Mouse (Mus musculus) layer of hippocampus, adult 9-11 months (tissue): ENCODE measurements around the gene Zbtb37.
"Not testable (repeated sequence)": the region's sequence is repeated elsewhere in the genome, so short reads cannot be mapped to it uniquely, and the experiment has no call there.

Experiments used
- DNase-seq: peaks from one replicate; pipeline ENCODE4 v3.0.0; 2022

Gene Zbtb37

GRCm38 (mm10) chr1:161031881-161032280 lies 2.8 kb downstream of the Zbtb37 start:
- DNase-seq, result no peak

DNA sequence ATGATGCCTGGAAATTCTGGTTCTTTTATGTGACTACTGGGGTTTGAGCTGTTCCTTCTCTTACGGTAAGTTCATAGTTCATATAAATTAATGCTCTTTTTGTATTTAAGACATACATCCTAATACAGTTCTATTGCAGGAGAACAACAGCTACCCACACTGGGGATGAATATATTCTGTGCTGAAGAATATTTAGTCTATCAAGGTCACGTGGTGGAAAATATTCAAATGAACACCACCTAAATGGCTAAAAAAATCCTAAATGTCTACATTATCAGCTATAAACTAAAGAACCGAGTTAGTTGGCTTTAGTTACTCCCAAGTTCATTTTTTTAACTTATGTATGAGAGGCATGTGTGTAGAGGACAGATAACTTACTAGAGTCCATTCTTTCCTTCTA lies 4.6 kb downstream of the Zbtb37 start:
- DNase-seq, result no peak

DNA sequence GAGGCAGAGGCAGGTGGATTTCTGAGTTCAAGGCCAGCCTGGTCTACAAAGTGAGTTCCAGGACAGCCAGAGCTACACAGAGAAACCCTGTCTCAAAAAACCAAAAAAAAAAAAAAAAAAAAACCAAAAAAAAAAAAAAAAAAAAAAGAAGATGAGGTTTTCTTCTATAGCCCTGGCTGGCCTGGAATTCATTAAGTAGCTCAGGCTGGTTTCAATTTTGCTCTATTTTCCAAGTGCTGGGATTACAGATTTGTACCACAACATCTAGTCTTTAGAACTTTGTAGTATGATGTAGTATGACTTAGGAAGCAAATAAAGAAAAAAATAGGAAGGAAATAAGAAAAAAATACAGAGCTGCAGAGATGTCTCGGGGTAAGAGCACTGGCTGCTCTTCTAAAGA lies 6.2 kb downstream of the Zbtb37 start:
- not testable (repeated sequence) for DNase-seq

DNA sequence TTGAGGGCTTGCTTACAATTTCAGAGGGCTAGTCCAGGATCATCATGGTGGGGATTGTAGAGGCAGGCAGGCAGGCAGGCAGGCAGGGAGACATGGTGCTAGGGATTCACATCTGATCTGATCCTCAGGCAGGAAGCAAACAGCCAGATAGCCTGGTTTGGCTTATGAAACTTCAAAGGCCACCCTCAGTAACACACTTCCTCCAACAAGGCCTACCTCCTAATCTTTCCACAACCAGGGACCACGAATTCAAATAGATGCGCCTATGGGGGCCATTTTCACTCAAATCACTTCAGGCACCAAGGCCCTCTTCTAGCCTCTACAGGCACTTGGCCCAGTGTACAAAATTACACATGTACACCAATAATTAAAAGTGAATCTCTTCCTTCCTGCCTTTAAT lies 7.5 kb downstream of the Zbtb37 start:
- no peak for DNase-seq

DNA sequence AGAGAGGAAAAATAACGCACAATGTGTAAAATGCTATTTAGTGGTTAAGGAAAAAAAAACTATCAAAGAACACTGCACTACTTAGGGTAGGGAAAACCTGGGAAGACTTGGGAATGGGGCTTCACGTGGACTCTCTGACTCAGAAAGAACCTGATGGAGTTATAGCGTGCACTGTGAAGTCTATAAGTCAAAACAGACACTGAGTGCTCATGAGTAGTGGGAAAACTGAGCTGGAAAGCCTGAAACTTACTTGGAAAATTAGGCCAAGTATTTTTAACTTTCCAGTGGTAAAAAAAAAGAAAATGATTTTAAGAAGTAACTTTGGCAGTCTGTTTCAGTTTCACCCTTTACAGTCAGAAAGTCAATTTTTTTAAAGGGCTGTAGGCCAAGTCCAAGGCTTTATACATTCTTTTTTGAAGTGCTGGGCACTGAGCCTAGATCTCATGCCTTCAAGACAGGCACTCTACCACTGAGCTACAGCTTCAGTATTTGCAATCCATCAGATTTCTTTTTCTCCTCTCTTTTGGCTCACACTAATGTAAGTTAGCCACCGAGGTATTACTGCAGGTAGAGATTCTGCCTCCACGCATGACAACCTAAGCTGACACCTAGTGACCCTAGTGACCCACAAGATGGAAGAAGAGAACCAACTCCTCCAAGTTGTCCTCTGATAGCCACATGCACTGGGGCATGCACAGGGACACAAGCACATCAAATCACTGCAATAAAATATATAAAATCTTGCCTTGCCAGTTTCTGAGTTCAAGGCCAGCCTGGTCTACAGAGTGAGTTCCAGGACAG lies 9.0 kb downstream of the Zbtb37 start:
- DNase-seq, result no peak

DNA sequence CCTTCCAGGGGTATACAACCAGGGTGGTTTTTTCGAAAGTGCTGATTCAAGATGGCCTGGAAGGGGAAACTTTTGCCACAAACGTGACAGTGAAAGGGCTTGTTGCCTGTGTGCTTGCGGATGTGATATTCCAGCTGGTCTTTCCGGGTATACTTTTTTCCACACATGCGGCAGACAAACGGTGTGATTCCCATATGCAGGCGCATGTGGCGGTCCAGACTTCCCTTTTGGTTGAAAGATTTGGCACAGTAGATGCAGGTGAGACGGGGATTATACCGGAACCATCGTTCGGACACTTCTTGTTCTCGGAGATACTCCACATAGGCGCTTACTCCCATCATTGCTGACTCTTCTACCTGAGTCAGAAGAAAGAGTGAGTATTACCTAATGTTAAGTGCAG lies 14.6 kb downstream of the Zbtb37 start:
- no peak for DNase-seq

DNA sequence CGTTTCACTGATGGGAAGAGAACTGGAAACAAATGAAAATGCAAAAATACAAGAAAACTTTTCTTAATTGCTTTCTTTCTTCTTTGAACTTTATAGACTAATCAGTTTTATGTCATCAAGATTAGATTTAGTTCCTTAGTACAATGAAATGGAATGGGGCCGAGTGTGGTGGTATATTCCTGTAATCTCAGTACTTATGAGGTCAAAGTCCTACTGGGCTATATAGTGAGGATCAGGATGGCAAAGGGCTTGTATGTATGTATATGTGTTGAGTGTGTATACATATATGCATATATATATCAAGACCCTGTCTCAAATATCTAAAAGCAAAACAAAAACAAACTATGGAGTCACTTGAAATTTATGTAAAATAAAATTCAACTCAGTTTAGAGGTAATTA lies 18.3 kb downstream of the Zbtb37 start:
- DNase-seq, result no peak

- DNase-seq, result no peak
Measured at GRCm38 (mm10) chr1:161010436-161010835, 24.2 kb downstream of the Zbtb37 start.

DNA sequence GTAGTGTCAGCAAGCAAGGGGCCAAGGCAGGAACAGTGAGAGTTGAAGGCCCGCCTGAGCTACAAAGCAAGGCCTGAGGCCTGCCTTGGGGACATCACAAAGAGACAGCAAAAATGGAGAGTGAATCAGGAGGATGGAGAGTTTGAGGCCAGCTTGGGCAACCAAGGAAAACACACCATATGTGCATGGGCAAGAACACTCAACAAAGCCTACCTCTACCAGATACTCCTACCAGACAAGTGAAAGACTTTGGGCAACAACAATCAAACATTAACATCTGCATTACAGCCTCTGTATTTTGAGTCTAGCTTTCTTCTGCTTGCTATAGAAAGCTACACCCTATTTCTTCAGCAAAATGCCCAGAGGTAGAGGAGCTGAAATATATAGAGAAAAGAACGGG lies 26.6 kb downstream of the Zbtb37 start:
- no peak for DNase-seq

- no peak for DNase-seq
Measured at GRCm38 (mm10) chr1:161006471-161006870, 28.2 kb downstream of the Zbtb37 start.

DNA sequence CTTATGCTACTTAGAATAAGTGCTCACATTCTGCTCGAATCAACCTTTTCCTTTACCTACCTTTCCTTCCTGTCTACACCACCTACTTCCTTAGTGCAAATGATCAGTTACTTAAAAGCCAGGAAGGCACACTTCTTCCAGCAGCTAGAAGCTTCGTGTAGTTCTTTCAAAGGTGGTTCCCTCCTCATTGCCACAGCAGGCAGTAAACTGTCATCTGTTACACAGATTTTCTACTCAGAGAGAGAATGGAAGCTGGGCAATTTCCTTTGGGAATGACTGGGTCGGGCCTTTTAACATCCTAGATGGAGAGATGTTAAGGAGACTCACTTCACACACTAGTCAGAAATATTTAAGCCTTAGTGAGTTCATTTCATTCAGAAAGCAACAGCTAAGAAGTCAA lies 29.1 kb downstream of the Zbtb37 start:
- DNase-seq, result no peak

GRCm38 (mm10) chr1:161004942-161005341 lies 29.7 kb downstream of the Zbtb37 start:
- no peak for DNase-seq

DNA sequence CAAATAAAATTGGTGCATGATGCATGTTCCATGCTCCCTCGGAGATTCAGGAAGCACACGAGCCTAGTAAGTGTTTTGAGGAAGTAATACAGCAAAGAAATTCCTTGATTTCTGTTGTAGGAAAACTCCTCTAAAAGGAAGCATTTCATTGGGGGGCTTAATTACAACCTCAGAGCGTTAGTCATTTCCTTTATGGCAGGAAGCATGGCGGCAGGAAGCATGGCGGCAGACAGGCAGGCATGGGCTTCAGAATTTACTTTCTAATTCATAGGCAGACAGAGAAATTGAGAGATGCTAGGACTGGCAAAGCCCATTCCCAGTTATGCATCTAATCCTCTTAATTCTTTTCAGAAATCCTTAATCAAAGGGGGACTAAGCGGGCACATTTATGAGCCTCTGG lies 40.8 kb downstream of the Zbtb37 start:
- DNase-seq, result no peak

- no peak for DNase-seq
Measured at GRCm38 (mm10) chr1:160989395-160989794, 45.3 kb downstream of the Zbtb37 start.

- no peak for DNase-seq
Measured at GRCm38 (mm10) chr1:160986881-160987635, 47.6 kb downstream of the Zbtb37 start.

GRCm38 (mm10) chr1:160985477-160985876 lies 49.2 kb downstream of the Zbtb37 start:
- no peak for DNase-seq

DNA sequence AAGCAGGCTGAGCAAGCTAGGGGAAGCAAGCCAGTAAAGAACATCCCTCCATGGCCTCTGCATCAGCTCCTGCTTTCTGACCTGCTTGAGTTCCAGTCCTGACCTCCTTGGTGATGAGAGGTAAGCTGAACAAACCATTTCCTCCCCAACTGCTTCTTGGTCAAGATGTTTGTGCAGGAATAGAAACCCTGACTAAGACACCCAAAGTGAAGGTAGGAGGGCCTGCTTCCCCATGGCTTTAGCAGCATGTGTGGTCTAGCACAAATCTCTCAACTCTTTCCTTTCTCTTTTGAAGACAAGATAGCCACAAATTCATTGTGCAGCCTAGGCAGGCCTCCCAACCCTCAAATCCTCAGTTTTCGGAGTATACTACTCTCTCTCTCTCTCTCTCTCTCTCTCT lies 49.9 kb downstream of the Zbtb37 start:
- not testable (repeated sequence) for DNase-seq

DNA sequence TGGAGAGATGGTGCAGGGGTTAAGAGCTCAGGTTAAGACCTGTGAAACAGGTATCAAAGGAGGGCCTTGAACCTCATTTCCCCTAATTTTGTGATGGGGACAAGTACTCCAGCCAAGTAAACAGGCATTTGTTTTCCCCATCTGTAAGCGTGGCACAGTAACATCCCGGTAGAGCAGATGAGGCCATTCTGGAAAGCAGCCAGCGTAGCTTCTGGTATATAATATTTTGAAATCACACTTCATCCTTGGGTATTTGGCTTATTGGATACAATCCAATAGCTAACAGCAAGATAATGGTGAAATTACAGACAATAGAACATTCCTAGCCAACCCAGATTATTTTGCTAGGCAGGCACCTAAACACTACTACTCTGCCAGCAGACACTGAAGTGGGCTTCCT lies 51.8 kb downstream of the Zbtb37 start:
- no peak for DNase-seq

DNA sequence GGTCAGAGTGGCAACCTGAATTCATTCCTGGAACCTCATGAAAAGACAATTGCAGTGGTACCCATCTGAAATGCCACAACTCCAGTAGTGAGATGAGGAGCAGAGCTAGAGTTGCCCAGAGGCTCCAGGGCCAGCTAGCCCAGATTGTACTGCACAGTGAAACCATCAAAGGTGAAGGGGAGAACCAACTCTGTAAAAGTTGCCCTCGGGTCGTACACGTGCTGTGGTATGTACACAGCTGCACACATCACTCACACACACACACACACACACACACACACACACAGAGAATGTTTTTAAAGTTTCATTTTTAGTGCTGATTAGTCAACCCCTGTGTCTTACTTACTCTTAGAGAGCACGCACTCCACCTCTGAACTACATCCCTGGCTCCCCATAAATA lies 53.3 kb downstream of the Zbtb37 start:
- no peak for DNase-seq

DNA sequence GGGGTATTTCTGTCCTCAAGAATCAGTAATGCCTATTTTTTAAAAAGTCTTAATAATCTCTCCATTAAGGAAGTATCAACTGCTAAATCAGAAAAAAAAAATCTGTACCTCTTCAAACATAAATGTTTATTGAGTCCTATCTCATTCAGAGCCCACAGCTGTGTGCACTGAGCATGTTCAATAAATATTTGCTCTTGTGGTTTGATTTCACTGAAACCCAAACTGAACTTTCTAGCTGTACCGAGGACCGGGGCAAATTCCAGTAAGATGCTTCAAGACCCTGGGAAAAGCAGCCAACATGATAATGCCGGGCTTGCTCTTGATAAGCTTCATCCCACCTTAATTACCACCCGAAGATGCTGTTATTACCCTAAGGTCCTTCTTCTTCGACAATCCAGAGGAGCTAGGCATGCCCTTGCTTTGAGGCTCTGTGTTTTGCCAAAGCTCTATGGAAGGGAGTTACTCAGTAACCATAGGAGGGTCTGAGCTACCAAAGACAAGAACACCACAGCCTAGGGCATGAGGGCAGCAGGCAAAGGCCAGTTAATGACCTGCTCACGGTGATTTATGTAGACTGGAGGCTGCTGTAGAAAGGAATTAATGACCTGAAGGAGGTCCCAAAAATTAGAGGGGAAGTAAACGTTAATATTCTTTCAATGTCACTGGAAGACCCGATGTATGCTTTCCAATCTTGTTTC lies 54.0 kb downstream of the Zbtb37 start:
- no peak for DNase-seq

DNA sequence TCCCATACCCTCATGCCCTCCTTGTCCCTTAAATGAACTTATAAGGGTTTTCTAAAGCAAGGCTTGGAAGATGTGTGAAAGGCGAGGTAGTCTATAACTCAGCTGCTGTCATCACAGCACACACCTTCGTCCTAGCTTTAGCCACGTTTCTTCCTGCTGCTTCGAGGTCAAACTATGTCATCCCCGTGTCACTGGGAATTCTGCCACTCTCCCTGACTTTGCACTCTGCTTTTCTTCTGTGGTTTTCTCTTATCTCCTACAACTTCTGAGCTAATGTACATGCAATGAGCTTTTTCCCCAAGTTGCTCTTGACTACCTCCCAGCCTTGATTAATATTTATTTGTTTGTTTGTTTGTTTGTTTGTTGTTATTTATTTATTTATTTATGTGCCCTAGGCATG lies 54.6 kb downstream of the Zbtb37 start:
- no peak for DNase-seq

DNA sequence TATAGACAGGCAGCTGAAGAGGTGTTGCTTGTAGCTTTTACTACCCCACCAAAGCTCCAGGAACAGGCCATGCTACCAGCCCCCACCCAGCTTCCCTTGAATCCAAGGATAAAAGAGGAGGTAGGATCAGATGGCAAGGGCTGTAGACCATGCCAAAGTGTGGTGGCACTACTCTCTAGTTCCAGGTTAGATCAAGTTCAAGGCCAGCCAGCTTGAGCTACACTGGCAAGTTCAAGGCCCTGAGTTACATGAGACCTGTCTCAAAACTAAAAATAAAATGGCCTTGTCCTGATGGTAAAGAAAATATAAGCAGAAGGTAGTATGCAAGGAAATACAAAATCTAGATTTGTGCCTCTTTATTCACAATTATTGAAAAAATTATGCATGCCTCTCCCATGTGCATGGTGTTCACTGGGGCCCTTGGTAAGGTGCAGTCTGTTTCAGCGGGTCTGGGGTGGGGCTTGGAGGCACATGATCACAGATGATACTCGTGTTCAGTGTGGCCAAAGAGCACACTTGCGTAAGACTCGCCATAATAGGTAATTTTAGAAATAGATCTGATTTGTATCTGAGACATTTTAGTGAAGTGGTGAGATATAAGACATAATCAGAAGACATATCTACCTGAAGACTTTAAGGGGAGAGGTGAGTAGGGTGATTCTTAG lies 56.4 kb downstream of the Zbtb37 start, which contains the start of gene Serpinc1:
TSS of gene Serpinc1 (plus strand) at position 515 of the 665 bp plus-strand sequence.
- no peak for DNase-seq

- no peak for DNase-seq
Measured at GRCm38 (mm10) chr1:160968643-160969042, 66.0 kb downstream of the Zbtb37 start.
